Mouse (Mus musculus) heart, adult 8-10 months (tissue): ENCODE measurements around the gene Stat5b. TPM values are rescaled to one million over a fixed set of nuclear protein-coding genes. Genes with fewer than 3 reads are reported as not detected.

Experiments used
- DNase-seq: peaks from one replicate; pipeline ENCODE4 v3.0.0; 2022; ENCODE audit warnings: low spot score
- total RNA-seq, 4 experiments: library from RNA; stranded (reverse); gene quantifications; 2 replicates each; pipeline ENCODE4 v1.2.4; 2022

Gene Stat5b
- 10 to 100 TPM; 57.2 to 64.8 (median 62.7) TPM for total RNA-seq

GRCm38 (mm10) chr11:100850038-100850777, at the start of gene Stat5b:
Gene Stat5b (minus strand): TSS chr11:100850724.
- no peak for DNase-seq

- no peak for DNase-seq
Measured at GRCm38 (mm10) chr11:100898441-100899199, 48.1 kb upstream of the Stat5b start.

- no peak for DNase-seq
Measured at GRCm38 (mm10) chr11:100897294-100898231, 47.0 kb upstream of the Stat5b start.

GRCm38 (mm10) chr11:100896078-100896477, 45.6 kb upstream of the Stat5b start:
- DNase-seq = no peak

GRCm38 (mm10) chr11:100894146-100894918, 43.8 kb upstream of the Stat5b start:
- no peak for DNase-seq

- DNase-seq = peak; percentile 91
Measured at GRCm38 (mm10) chr11:100893482-100893881, 43.0 kb upstream of the Stat5b start.

GRCm38 (mm10) chr11:100892435-100892834, 41.9 kb upstream of the Stat5b start:
- no peak for DNase-seq

GRCm38 (mm10) chr11:100891256-100892123, 41.0 kb upstream of the Stat5b start:
- no peak for DNase-seq

GRCm38 (mm10) chr11:100890481-100890880, 40.0 kb upstream of the Stat5b start:
- no peak for DNase-seq

- no peak for DNase-seq
Measured at GRCm38 (mm10) chr11:100888348-100888820, 37.9 kb upstream of the Stat5b start.

GRCm38 (mm10) chr11:100887764-100888163, 37.2 kb upstream of the Stat5b start:
- no peak for DNase-seq

- no peak for DNase-seq
Measured at GRCm38 (mm10) chr11:100887236-100887635, 36.7 kb upstream of the Stat5b start.

- DNase-seq = no peak
Measured at GRCm38 (mm10) chr11:100886188-100886740, 35.7 kb upstream of the Stat5b start.

- peak; percentile 42 for DNase-seq
Measured at GRCm38 (mm10) chr11:100885472-100885871, 34.9 kb upstream of the Stat5b start.

- no peak for DNase-seq
Measured at GRCm38 (mm10) chr11:100883640-100884039, 33.1 kb upstream of the Stat5b start.

- DNase-seq = no peak
Measured at GRCm38 (mm10) chr11:100879321-100880078, 29.0 kb upstream of the Stat5b start.

GRCm38 (mm10) chr11:100875761-100876160, 25.2 kb upstream of the Stat5b start:
- no peak for DNase-seq

- DNase-seq = no peak
Measured at GRCm38 (mm10) chr11:100870968-100871350, 20.4 kb upstream of the Stat5b start.
